Mouse (Mus musculus): ENCODE results near the gene Tspan3. TPM values are rescaled to one million over a fixed set of nuclear protein-coding genes. Genes with fewer than 3 reads are reported as not detected.

The Tspan3 gene
- polyA plus RNA-seq (2017; shearing (Covaris generic)): 10 to 100 TPM; 49.3 to 51.4 TPM

GRCm38 (mm10) chr9:56165377-56165776, at the start of gene Tspan3:
Gene Tspan3 (minus strand): TSS chr9:56165477.
- ATAC-seq: no peak

GRCm38 (mm10) chr9:56213451-56214291, 48.4 kb upstream of the Tspan3 start:
- peak; percentile 34 for ATAC-seq

GRCm38 (mm10) chr9:56208817-56209216, 43.5 kb upstream of the Tspan3 start:
- ATAC-seq: no peak

GRCm38 (mm10) chr9:56207516-56207915, 42.2 kb upstream of the Tspan3 start:
- ATAC-seq: no peak

- no peak for ATAC-seq
Observed at GRCm38 (mm10) chr9:56207083-56207482, 41.8 kb upstream of the Tspan3 start.

GRCm38 (mm10) chr9:56205336-56205735, 40.1 kb upstream of the Tspan3 start:
- ATAC-seq: no peak

GRCm38 (mm10) chr9:56204316-56204715, 39.0 kb upstream of the Tspan3 start:
- no peak for ATAC-seq

GRCm38 (mm10) chr9:56200645-56201314, 35.5 kb upstream of the Tspan3 start:
- ATAC-seq: peak; percentile 76

- ATAC-seq: no peak
Observed at GRCm38 (mm10) chr9:56200200-56200599, 34.9 kb upstream of the Tspan3 start.

GRCm38 (mm10) chr9:56196921-56197320, 31.6 kb upstream of the Tspan3 start:
- ATAC-seq: no peak

- no peak for ATAC-seq
Observed at GRCm38 (mm10) chr9:56195193-56195592, 29.9 kb upstream of the Tspan3 start.

- ATAC-seq: no peak
Observed at GRCm38 (mm10) chr9:56191498-56192455, 26.5 kb upstream of the Tspan3 start.

GRCm38 (mm10) chr9:56180118-56180781, 15.0 kb upstream of the Tspan3 start:
- no peak for ATAC-seq

GRCm38 (mm10) chr9:56179416-56180117, 14.3 kb upstream of the Tspan3 start:
- ATAC-seq: no peak

- no peak for ATAC-seq
Observed at GRCm38 (mm10) chr9:56177354-56177753, 12.1 kb upstream of the Tspan3 start.

- no peak for ATAC-seq
Observed at GRCm38 (mm10) chr9:56175316-56175715, 10.0 kb upstream of the Tspan3 start.

- ATAC-seq: no peak
Observed at GRCm38 (mm10) chr9:56167690-56168089, 2.4 kb upstream of the Tspan3 start.

GRCm38 (mm10) chr9:56166161-56166560, 884 bp upstream of the Tspan3 start:
- ATAC-seq: no peak

GRCm38 (mm10) chr9:56160341-56161141, 4.7 kb downstream of the Tspan3 start:
- ATAC-seq: peak; percentile 99

GRCm38 (mm10) chr9:56159456-56159855, 5.8 kb downstream of the Tspan3 start:
- ATAC-seq: no peak

GRCm38 (mm10) chr9:56158077-56158476, 7.2 kb downstream of the Tspan3 start:
- ATAC-seq: no peak

Data from CD4-positive, CD25-positive, alpha-beta regulatory T cell, adult 4 months (primary cell).